Mouse (Mus musculus): Measurements from ENCODE around the gene Rcor3.

- TF ChIP-seq POLR2A (IDR thresholded peaks at IDR 0.05; ENCODE audit: borderline replicate concordance, control insufficient read depth, low read depth, low read length) (no peak), CTCF (IDR thresholded peaks at IDR 0.05; ENCODE audit: control insufficient read depth, insufficient read depth, low read length) (no peak)
These were observed 48.4 kb downstream of the Rcor3 start for GRCm38 (mm10) chr1:192089208-192090166.
